Mouse (Mus musculus) MEL (cell line): ENCODE measurements at regions not wholly inside any gene's neighbourhood (a gene's known extent, or its start where the extent isn't known, plus 50 kb on each side); places are given as distances from the start of the nearest gene placed in this dataset.

ENCODE experiments used
- DNase-seq: peaks from one replicate; pipeline ENCODE4 v3.0.0; 2011; ENCODE audit warnings: low read depth, low spot score
- H3K27ac ChIP-seq: 2 replicates; pipeline ENCODE4 v1.5.1; 2012; ENCODE audit warnings: low read depth, mild to moderate bottlenecking, control low read depth, low read length, moderate library complexity; ENCODE audit not compliant: control insufficient read depth
- H3K27me3 ChIP-seq, 2 experiments: fragments of 150-350 bp in 1 of 2; sonication (generic) in 1 of 2; 2 replicates each; pipeline ENCODE4 v1.6.1; 2012; ENCODE audit warnings: low read length in 2 of 2, mild to moderate bottlenecking in 2 of 2, improper control_type of control experiment in 1 of 2, moderate library complexity in 1 of 2; ENCODE audit not compliant: insufficient read depth in 2 of 2, control insufficient read depth in 1 of 2
- H3K36me3 ChIP-seq, 2 experiments: 2 replicates each; pipeline ENCODE4 v1.6.1; 2012 to 2014; ENCODE audit warnings: low read length in 2 of 2, improper control_type of control experiment in 1 of 2, inconsistent platforms in 1 of 2, mild to moderate bottlenecking in 1 of 2; ENCODE audit not compliant: insufficient read depth in 2 of 2, control insufficient read depth in 1 of 2
- H3K4me1 ChIP-seq, 2 experiments: fragments of 150-350 bp in 1 of 2; sonication (generic) in 1 of 2; 2 replicates each; pipeline ENCODE4 v1.6.1; 2012; ENCODE audit warnings: low read length in 2 of 2, improper control_type of control experiment in 1 of 2, mild to moderate bottlenecking in 1 of 2; ENCODE audit not compliant: insufficient read depth in 2 of 2, control insufficient read depth in 1 of 2
- H3K4me3 ChIP-seq, 2 experiments: fragments of 150-350 bp in 1 of 2; sonication (generic) in 1 of 2; 2 replicates each; pipeline ENCODE4 v1.5.1; 2012; ENCODE audit warnings: low read depth in 2 of 2, low read length in 2 of 2, mild to moderate bottlenecking in 2 of 2, moderate library complexity in 2 of 2, control low read depth in 1 of 2, improper control_type of control experiment in 1 of 2; ENCODE audit not compliant: control insufficient read depth in 1 of 2, insufficient read depth in 1 of 2
- H3K79me2 ChIP-seq: 2 replicates; pipeline ENCODE4 v1.6.1; 2012; ENCODE audit warnings: mild to moderate bottlenecking, low read length, moderate library complexity; ENCODE audit not compliant: control insufficient read depth, poor library complexity, insufficient read depth
- H3K9ac ChIP-seq: 2 replicates; pipeline ENCODE4 v1.6.1; 2012; ENCODE audit warnings: low read depth, mild to moderate bottlenecking, control low read depth, low read length, moderate library complexity; ENCODE audit not compliant: control insufficient read depth, poor library complexity, severe bottlenecking
- H3K9me3 ChIP-seq: fragments of 150-350 bp; sonication (generic); replicated peaks from 2 replicates; pipeline ENCODE4 v1.6.1; 2012; ENCODE audit warnings: mild to moderate bottlenecking, low read length, improper control_type of control experiment, moderate library complexity; ENCODE audit not compliant: insufficient read depth
- BHLHE40 ChIP-seq: IDR thresholded peaks from 2 replicates; pipeline ENCODE4 v1.6.1; 2012; ENCODE audit warnings: low read depth, mild to moderate bottlenecking, inconsistent platforms, low read length, improper control_type of control experiment, borderline replicate concordance
- CTCF ChIP-seq, 3 experiments: IDR thresholded peaks in 2 of 3; conservative IDR thresholded peaks in 1 of 3; 2 replicates each; pipeline ENCODE4 v1.5.1; 2011 to 2012; ENCODE audit warnings: low read length in 3 of 3, low read depth in 2 of 3, mild to moderate bottlenecking in 2 of 3, improper control_type of control experiment in 1 of 3, inconsistent platforms in 1 of 3, mixed read lengths in 1 of 3, moderate library complexity in 1 of 3; ENCODE audit not compliant: control insufficient read depth in 1 of 3, insufficient read depth in 1 of 3, poor library complexity in 1 of 3, severe bottlenecking in 1 of 3
- ELF1 ChIP-seq: IDR thresholded peaks from 2 replicates; pipeline ENCODE4 v1.6.1; 2014; ENCODE audit warnings: low read depth, mild to moderate bottlenecking, inconsistent platforms, low read length, improper control_type of control experiment, moderate library complexity
- GABPA ChIP-seq: IDR thresholded peaks from 2 replicates; pipeline ENCODE4 v1.6.1; 2012; ENCODE audit warnings: low read depth, mild to moderate bottlenecking, inconsistent platforms, low read length, improper control_type of control experiment, moderate library complexity
- HCFC1 ChIP-seq: IDR thresholded peaks from 2 replicates; pipeline ENCODE4 v1.6.1; 2012; ENCODE audit warnings: low read depth, mild to moderate bottlenecking, inconsistent platforms, low read length, improper control_type of control experiment, moderate library complexity
- JUND ChIP-seq: IDR thresholded peaks from 2 replicates; pipeline ENCODE4 v1.6.1; 2011; ENCODE audit warnings: low read depth, mild to moderate bottlenecking, improper control_type of control experiment, low read length
- KAT2A ChIP-seq: conservative IDR thresholded peaks from 2 replicates; pipeline ENCODE4 v1.6.1; 2012; ENCODE audit warnings: low read depth, low read length, improper control_type of control experiment, inconsistent platforms
- MAZ ChIP-seq: IDR thresholded peaks from 2 replicates; pipeline ENCODE4 v1.6.1; 2012; ENCODE audit warnings: low read depth, mild to moderate bottlenecking, inconsistent platforms, low read length, improper control_type of control experiment
- MYC ChIP-seq: IDR thresholded peaks from 2 replicates; pipeline ENCODE4 v1.6.1; 2011; ENCODE audit warnings: low read depth, mild to moderate bottlenecking, low read length, improper control_type of control experiment, moderate library complexity
- NELFE ChIP-seq: IDR thresholded peaks from 2 replicates; pipeline ENCODE4 v1.6.1; 2011; ENCODE audit warnings: low read depth, low read length, improper control_type of control experiment
- POLR2AphosphoS5 ChIP-seq: IDR thresholded peaks from 2 replicates; pipeline ENCODE4 v1.6.1; 2012; ENCODE audit warnings: low read depth, borderline replicate concordance, mild to moderate bottlenecking, inconsistent platforms, low read length, moderate library complexity, mixed read lengths
- RAD21 ChIP-seq: IDR thresholded peaks from 2 replicates; pipeline ENCODE4 v1.6.1; 2011; ENCODE audit warnings: mild to moderate bottlenecking, low read depth, low read length, improper control_type of control experiment
- SIN3A ChIP-seq: IDR thresholded peaks from 2 replicates; pipeline ENCODE4 v1.6.1; 2012; ENCODE audit warnings: low read length, improper control_type of control experiment, inconsistent platforms
- TAL1 ChIP-seq: IDR thresholded peaks from 2 replicates; pipeline ENCODE4 v1.6.1; 2012; ENCODE audit warnings: mild to moderate bottlenecking, inconsistent platforms, low read length, moderate library complexity, mixed read lengths
- TBP ChIP-seq: IDR thresholded peaks from 2 replicates; pipeline ENCODE4 v1.8.0; 2011; ENCODE audit warnings: low read depth, low read length, improper control_type of control experiment
- TCF12 ChIP-seq: IDR thresholded peaks from 2 replicates; pipeline ENCODE4 v1.6.1; 2014; ENCODE audit warnings: low read depth, mild to moderate bottlenecking, inconsistent platforms, low read length, improper control_type of control experiment, moderate library complexity
- UBTF ChIP-seq: IDR thresholded peaks from 2 replicates; pipeline ENCODE4 v1.6.1; 2012; ENCODE audit warnings: low read depth, mild to moderate bottlenecking, inconsistent platforms, low read length, improper control_type of control experiment, moderate library complexity, borderline replicate concordance; ENCODE audit not compliant: insufficient read depth
- USF2 ChIP-seq, 2 experiments: IDR thresholded peaks; 2 replicates each; pipeline ENCODE4 v1.6.1; 2011 to 2012; ENCODE audit warnings: improper control_type of control experiment in 2 of 2, low read length in 2 of 2, borderline replicate concordance in 1 of 2, inconsistent platforms in 1 of 2, low read depth in 1 of 2, mild to moderate bottlenecking in 1 of 2; ENCODE audit not compliant: insufficient read depth in 1 of 2
- ZKSCAN1 ChIP-seq: IDR thresholded peaks from 2 replicates; pipeline ENCODE4 v1.6.1; 2012; ENCODE audit warnings: low read depth, mild to moderate bottlenecking, inconsistent platforms, low read length, improper control_type of control experiment, moderate library complexity
- ZNF384 ChIP-seq: IDR thresholded peaks from 2 replicates; pipeline ENCODE4 v1.6.1; 2012; ENCODE audit warnings: low read depth, mild to moderate bottlenecking, inconsistent platforms, low read length, improper control_type of control experiment

DNA sequence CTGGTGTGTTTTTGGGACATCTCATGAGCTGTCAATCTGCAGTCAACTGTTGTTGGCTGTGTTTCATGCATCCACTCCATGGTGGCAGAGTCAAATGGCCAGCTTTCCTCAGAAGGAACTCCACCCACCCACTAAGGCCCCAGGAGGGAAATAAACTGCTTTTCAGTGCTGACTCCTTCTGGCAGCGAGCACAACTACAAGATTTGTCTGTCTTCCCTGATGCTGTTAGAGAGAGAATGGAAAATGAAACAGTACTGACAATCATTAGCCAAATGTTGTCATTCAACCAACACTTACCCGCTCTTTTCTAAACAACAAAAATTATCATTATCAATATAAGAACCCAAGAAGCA is 79.3 kb upstream of the Pias1 start:
- no peaks in the 10 kb centered on the region for H3K9me3 ChIP-seq
- no peaks in the 10 kb centered on the region for H3K36me3 ChIP-seq
- H3K27ac ChIP-seq: no peak overlapping the region
- TF ChIP-seq NELFE (no peak), RAD21 (peak; percentile 1; the same call in 1 of the 2 replicates), MYC (no peak), ELF1 (no peak), TCF12 (no peak), TAL1 (no peak), JUND (no peak), POLR2AphosphoS5 (no peak), BHLHE40 (no peak)
- H3K79me2 ChIP-seq: no peaks in the 10 kb centered on the region
- no peak overlapping the region for H3K9ac ChIP-seq
- H3K4me3 ChIP-seq: no peak overlapping the region
- H3K27me3 ChIP-seq: peaks cover 1 to 11% of the 10 kb centered on the region in 2 experiments
- DNase-seq: no peak
- no peaks in the 10 kb centered on the region for H3K4me1 ChIP-seq

DNA sequence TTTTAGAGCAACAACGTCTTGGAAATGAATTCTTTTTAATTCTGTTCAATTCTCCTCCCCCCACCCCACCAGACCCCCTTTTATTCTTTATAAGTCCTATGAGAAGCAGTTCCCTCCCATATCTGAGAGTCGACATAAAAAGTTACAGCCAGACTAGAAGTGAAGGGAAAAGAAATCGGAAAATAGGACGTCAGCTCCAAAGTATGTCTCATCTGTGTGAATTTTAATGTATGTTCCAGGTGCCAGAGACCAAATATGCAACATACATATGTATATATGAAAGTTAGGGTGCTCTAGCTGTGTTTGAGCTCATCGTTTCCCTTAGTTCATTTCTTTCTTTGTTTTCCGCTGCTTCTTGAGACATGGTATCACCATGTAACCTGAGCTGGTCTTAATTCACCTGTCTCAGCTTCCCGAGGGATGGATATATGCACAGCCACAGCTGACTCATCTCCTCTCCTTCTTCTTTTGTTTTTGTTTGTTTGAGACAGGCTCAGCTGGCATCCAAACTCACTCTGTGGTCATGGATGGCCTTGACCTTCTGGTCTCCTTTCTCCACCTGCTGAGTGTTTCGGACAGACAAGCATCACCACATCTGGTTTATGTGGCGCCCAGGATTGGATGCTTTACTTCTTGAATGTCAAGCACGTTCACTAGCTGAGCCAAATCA is 78.8 kb upstream of the Pias1 start:
- Histone ChIP-seq H3K27me3 (peaks cover 1 to 9% of the 10 kb centered on the region in 2 experiments), H3K4me3 (no peak overlapping the region), H3K9me3 (no peaks in the 10 kb centered on the region), H3K4me1 (no peaks in the 10 kb centered on the region), H3K36me3 (no peaks in the 10 kb centered on the region), H3K27ac (no peak overlapping the region), H3K9ac (no peak overlapping the region), H3K79me2 (no peaks in the 10 kb centered on the region)
- TF ChIP-seq SIN3A (no peak), UBTF (no peak), ZKSCAN1 (no peak), USF2 (IDR thresholded peaks at IDR 0.05; ENCODE audit: borderline replicate concordance in 1 of 2, insufficient read depth in 1 of 2, low read depth in 1 of 2, low read length in 2 of 2) (no peak), HCFC1 (no peak), TBP (no peak), ZNF384 (no peak), MAZ (no peak), KAT2A (no peak), GABPA (no peak), CTCF (IDR thresholded peaks at IDR 0.05 in 2 of 3, conservative IDR thresholded peaks at IDR 0.05 in 1 of 3; ENCODE audit: control insufficient read depth in 1 of 3, insufficient read depth in 1 of 3, low read depth in 2 of 3, low read length in 3 of 3, poor library complexity in 1 of 3, severe bottlenecking in 1 of 3) (no peak)
- DNase-seq: no peak
